In the genomic region with DNA sequence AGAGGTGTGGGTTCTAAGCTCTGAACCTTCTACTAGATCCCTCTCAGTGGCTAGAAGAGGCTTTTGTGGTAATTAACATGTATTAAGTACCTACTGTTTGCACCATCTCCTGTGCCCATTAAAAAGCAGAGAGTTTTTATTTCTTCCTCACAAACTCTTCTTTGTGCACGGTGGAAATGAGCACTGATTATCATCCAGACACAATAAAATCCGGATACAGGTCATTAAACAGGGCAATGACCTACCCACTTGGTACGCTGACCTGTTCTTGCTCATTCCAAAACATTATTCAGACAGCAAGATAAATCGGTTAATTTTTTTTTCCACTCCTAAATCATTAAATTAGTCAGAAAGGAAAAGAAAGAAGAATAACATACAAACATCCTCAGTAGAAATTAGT, we compare ENCODE assay signal across 26 mouse cellular contexts.
A peak's percentile ranks its signal among the peaks of the same experiment; 100 is the strongest.
DNase-seq lines count a peak whose midpoint lies in the region; ATAC-seq and TF ChIP-seq lines count a peak whose summit lies in the region.
"Had no signal": no experiment of that assay in that cellular context is flagged by ENCODE, and none has a peak within 500 bp of the region (broad histone marks: within the 10 kb centered on the region; RNA-seq: fewer than 3 reads in every experiment).

No protein-coding gene starts in this region.

- DNase-seq in hindbrain, embryonic 10.5 days (ENCODE audit: low spot score) = no peak
- DNase-seq in lung, embryonic 14.5 days = no peak
- DNase-seq in lung, postnatal 0 days (ENCODE audit: low spot score) = no peak
- peak; percentile 55 for DNase-seq in retina, embryonic 14.5 days (ENCODE audit: low spot score)
- DNase-seq in ovary, adult 18-20 months (ENCODE audit: low spot score) = no peak
- no peak for DNase-seq in left cerebral cortex, postnatal 14 days (ENCODE audit: low spot score in 2 of 2)
- DNase-seq: adrenal gland, adult 8-10 months; cerebellum, adult 2 months; cerebellum, postnatal 14 days; forebrain, postnatal 0 days; gastrocnemius, postnatal 14 days; heart, adult 11 months; heart, postnatal 10 days; kidney, adult 11 months; kidney, postnatal 25 days; liver, postnatal 0 days; lung, postnatal 10 days; midbrain, embryonic 14.5 days; right cerebral cortex, adult 18-20 months; spleen, adult 18-20 months; thymus, adult 2 months had no signal

- H3K4me2 ChIP-seq in hindbrain, embryonic 13.5 days = no peak overlapping the region
- H3K4me2 ChIP-seq in lung, embryonic 14.5 days = no peak overlapping the region
- no peak overlapping the region for H3K4me2 ChIP-seq in lung, postnatal 0 days (replicated peaks; ENCODE audit: low read depth, low read length)
- no peak overlapping the region for H3K4me2 ChIP-seq in embryonic facial prominence, embryonic 13.5 days
- H3K4me2 ChIP-seq: heart, embryonic 12.5 days; liver, embryonic 12.5 days had no signal

- WGBS in hindbrain, embryonic 10.5 days = 47% methylated on average over 4 of the region's 4 CpGs
- WGBS in hindbrain, embryonic 13.5 days = 44% methylated on average over 4 of the region's 4 CpGs
- WGBS in lung, embryonic 14.5 days = 60% methylated on average over 4 of the region's 4 CpGs
- WGBS in lung, postnatal 0 days = 64% methylated on average over 4 of the region's 4 CpGs
- 68% methylated on average over 4 of the region's 4 CpGs for WGBS in embryonic facial prominence, embryonic 13.5 days

- no peaks in the 10 kb centered on the region for H3K9me3 ChIP-seq in hindbrain, embryonic 10.5 days
- no peaks in the 10 kb centered on the region for H3K9me3 ChIP-seq in hindbrain, embryonic 13.5 days
- H3K9me3 ChIP-seq in lung, embryonic 14.5 days (ENCODE audit: low read depth, low read length) = no peaks in the 10 kb centered on the region
- no peaks in the 10 kb centered on the region for H3K9me3 ChIP-seq in lung, postnatal 0 days (ENCODE audit: low read length)
- H3K9me3 ChIP-seq in embryonic facial prominence, embryonic 13.5 days = no peaks in the 10 kb centered on the region
- H3K9me3 ChIP-seq: heart, embryonic 12.5 days; liver, embryonic 12.5 days had no signal

- H3K27me3 ChIP-seq in hindbrain, embryonic 10.5 days (ENCODE audit: insufficient read depth, poor library complexity, severe bottlenecking) = peaks cover 30% of the 10 kb centered on the region
- peaks cover 12% of the 10 kb centered on the region for H3K27me3 ChIP-seq in hindbrain, embryonic 13.5 days
- H3K27me3 ChIP-seq in lung, embryonic 14.5 days (ENCODE audit: insufficient read depth, low read length) = no peaks in the 10 kb centered on the region
- no peaks in the 10 kb centered on the region for H3K27me3 ChIP-seq in lung, postnatal 0 days (replicated peaks; ENCODE audit: insufficient read depth, low read length)
- no peaks in the 10 kb centered on the region for H3K27me3 ChIP-seq in embryonic facial prominence, embryonic 13.5 days
- H3K27me3 ChIP-seq: heart, embryonic 12.5 days had no signal

- no peak for TF ChIP-seq EP300 in lung, postnatal 0 days (IDR thresholded peaks at IDR 0.05)

- intact Hi-C loops in left cerebral cortex, postnatal 14 days (cut with DNase I) = no loop called here

- ATAC-seq in hindbrain, embryonic 13.5 days (ENCODE audit: low FRiP score) = no peak
- no peak for ATAC-seq in lung, embryonic 14.5 days (ENCODE audit: insufficient read depth)
- ATAC-seq in lung, postnatal 0 days = no peak
- no peak for ATAC-seq in embryonic facial prominence, embryonic 13.5 days (ENCODE audit: insufficient number of reproducible peaks, insufficient read depth, low FRiP score, low TSS enrichment, low read depth)
- ATAC-seq: forebrain, postnatal 0 days; liver, embryonic 12.5 days; liver, postnatal 0 days had no signal

- 0 out of 2 replicates have a peak, but pooled peaks cover 2% of the 10 kb centered on the region for H3K36me3 ChIP-seq in hindbrain, embryonic 10.5 days
- H3K36me3 ChIP-seq in hindbrain, embryonic 13.5 days = no peaks in the 10 kb centered on the region
- H3K36me3 ChIP-seq in lung, embryonic 14.5 days (ENCODE audit: insufficient read depth) = no peaks in the 10 kb centered on the region
- no peaks in the 10 kb centered on the region for H3K36me3 ChIP-seq in lung, postnatal 0 days (ENCODE audit: insufficient read depth, low read length)
- 0 out of 2 replicates have a peak, but pooled peaks cover 3% of the 10 kb centered on the region for H3K36me3 ChIP-seq in embryonic facial prominence, embryonic 13.5 days
- H3K36me3 ChIP-seq: heart, embryonic 12.5 days; liver, embryonic 12.5 days had no signal

- H3K27ac ChIP-seq in hindbrain, embryonic 10.5 days = peak overlapping the region; percentile 1; the same call in 1 of the 2 replicates
- no peak overlapping the region for H3K27ac ChIP-seq in hindbrain, embryonic 13.5 days
- H3K27ac ChIP-seq in lung, embryonic 14.5 days (ENCODE audit: low read depth) = peak overlapping the region; percentile 24; the same call in 1 of the 2 replicates
- H3K27ac ChIP-seq in lung, postnatal 0 days (ENCODE audit: low read length) = no peak overlapping the region
- H3K27ac ChIP-seq in embryonic facial prominence, embryonic 13.5 days = peak overlapping the region; percentile 57
- H3K27ac ChIP-seq: liver, embryonic 12.5 days; macrophage had no signal

- peaks cover 79% of the 10 kb centered on the region for H3K4me1 ChIP-seq in hindbrain, embryonic 10.5 days (replicated peaks)
- peaks cover 31% of the 10 kb centered on the region for H3K4me1 ChIP-seq in hindbrain, embryonic 13.5 days (replicated peaks)
- H3K4me1 ChIP-seq in lung, embryonic 14.5 days (ENCODE audit: insufficient read depth) = peaks cover 42% of the 10 kb centered on the region
- H3K4me1 ChIP-seq in lung, postnatal 0 days (ENCODE audit: insufficient read depth, low read depth, low read length) = peaks cover 21% of the 10 kb centered on the region
- peaks cover 90% of the 10 kb centered on the region for H3K4me1 ChIP-seq in embryonic facial prominence, embryonic 13.5 days

- H3K4me3 ChIP-seq in hindbrain, embryonic 10.5 days = no peak overlapping the region
- no peak overlapping the region for H3K4me3 ChIP-seq in hindbrain, embryonic 13.5 days
- H3K4me3 ChIP-seq in lung, embryonic 14.5 days (ENCODE audit: low read depth, low read length) = no peak overlapping the region
- no peak overlapping the region for H3K4me3 ChIP-seq in lung, postnatal 0 days (ENCODE audit: low read depth, low read length)
- no peak overlapping the region for H3K4me3 ChIP-seq in embryonic facial prominence, embryonic 13.5 days
- H3K4me3 ChIP-seq: heart, embryonic 12.5 days; liver, embryonic 12.5 days had no signal

- TF ChIP-seq CTCF in lung, embryonic 14.5 days (IDR thresholded peaks at IDR 0.05; ENCODE audit: low read depth) = no peak
- TF ChIP-seq CTCF in lung, postnatal 0 days (IDR thresholded peaks at IDR 0.05) = no peak

- no peak overlapping the region for H3K9ac ChIP-seq in hindbrain, embryonic 13.5 days
- no peak overlapping the region for H3K9ac ChIP-seq in lung, embryonic 14.5 days
- H3K9ac ChIP-seq in lung, postnatal 0 days (replicated peaks; ENCODE audit: low read depth) = no peak overlapping the region
- 0 out of 2 replicates have a peak overlapping the region, but pooled peaks have one; percentile 51 for H3K9ac ChIP-seq in embryonic facial prominence, embryonic 13.5 days
- H3K9ac ChIP-seq: forebrain, postnatal 0 days; heart, embryonic 12.5 days; liver, embryonic 12.5 days; liver, postnatal 0 days had no signal

Comparison
In these comparisons a context has a peak if more than half of its experiments do, and no peak if none do; other contexts are left out.
1. H3K27ac ChIP-seq: peak in hindbrain, embryonic 10.5 days (single experiment), lung, embryonic 14.5 days (single experiment) and embryonic facial prominence, embryonic 13.5 days (single experiment); none in hindbrain, embryonic 13.5 days (single experiment) and lung, postnatal 0 days (single experiment).